Mouse (Mus musculus) forebrain, embryonic 13.5 days (tissue): ENCODE data around the gene B3gntl1. TPM values are rescaled to one million over a fixed set of nuclear protein-coding genes. Genes with fewer than 3 reads are reported as not detected.
A peak's percentile ranks its signal among the peaks of the same experiment; 100 is the strongest.
"Not testable (repeated sequence)": the region's sequence is repeated elsewhere in the genome, so short reads cannot be mapped to it uniquely, and the experiment has no call there.

ENCODE experiments used
- ATAC-seq: fragments of 200-750 bp; cut with Nextera tagmentation; 2 replicates; pipeline ENCODE4 v1.8.0; 2017
- H3K27ac ChIP-seq: fragments of 300-500 bp; sonication (generic); 2 replicates; pipeline ENCODE4 v1.5.1; 2015; ENCODE audit warnings: inconsistent platforms, mild to moderate bottlenecking, moderate library complexity
- H3K27me3 ChIP-seq: fragments of 300-500 bp; sonication (generic); 2 replicates; pipeline ENCODE4 v1.6.1; 2015; ENCODE audit warnings: mild to moderate bottlenecking, inconsistent platforms
- H3K36me3 ChIP-seq: fragments of 300-500 bp; sonication (generic); 2 replicates; pipeline ENCODE4 v1.6.1; 2015; ENCODE audit warnings: mild to moderate bottlenecking, inconsistent platforms; ENCODE audit not compliant: poor library complexity, severe bottlenecking
- H3K4me1 ChIP-seq: fragments of 300-500 bp; sonication (generic); 2 replicates; pipeline ENCODE4 v1.6.1; 2015; ENCODE audit warnings: inconsistent platforms
- H3K4me2 ChIP-seq: fragments of 300-500 bp; sonication (generic); 2 replicates; pipeline ENCODE4 v1.6.1; 2015; ENCODE audit warnings: inconsistent platforms, mild to moderate bottlenecking, moderate library complexity
- H3K4me3 ChIP-seq: fragments of 300-500 bp; sonication (generic); 2 replicates; pipeline ENCODE4 v1.5.1; 2015; ENCODE audit warnings: mild to moderate bottlenecking, inconsistent platforms
- H3K9ac ChIP-seq: fragments of 300-500 bp; sonication (generic); 2 replicates; pipeline ENCODE4 v1.6.1; 2015; ENCODE audit warnings: mild to moderate bottlenecking, inconsistent platforms
- H3K9me3 ChIP-seq: fragments of 300-500 bp; sonication (generic); replicated peaks from 2 replicates; pipeline ENCODE4 v1.6.1; 2016; ENCODE audit warnings: inconsistent platforms
- WGBS: fragments of 180-500 bp; shearing (Covaris S2); methylation state at CpG from one replicate; pipeline ENCODE4 v1.1.7; 2015; 5-methylcytosine and 5-hydroxymethylcytosine counted together
- polyA plus RNA-seq: library from polyadenylated mRNA; unstranded; fragments of >200 nt; fragmentation: Nextera tagmentation; extraction: Ambion mirVana; gene quantifications from 2 replicates; pipeline ENCODE4 v1.2.1, GENCODE M21; 2015

The B3gntl1 gene
- polyA plus RNA-seq, 1 experiment from 2014 or later: 5.8 TPM

DNA sequence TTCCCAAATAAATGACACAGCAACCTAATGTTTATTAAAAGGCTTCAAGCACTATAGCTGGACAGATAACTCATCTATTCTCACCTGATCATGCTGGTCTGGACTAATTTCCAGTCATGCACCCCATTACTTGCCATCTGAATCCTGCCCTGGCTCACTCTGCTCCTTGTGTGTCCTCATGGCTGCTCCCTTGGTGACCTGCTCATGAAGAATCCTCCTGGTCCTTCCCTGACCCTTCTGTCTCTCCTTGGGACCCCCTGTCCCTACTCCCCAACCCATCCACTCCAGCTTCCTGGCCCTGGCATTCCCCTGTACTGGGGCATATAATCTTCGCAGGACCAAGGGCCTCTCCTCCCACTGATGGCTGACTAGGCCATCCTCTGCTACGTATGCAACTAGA is 3.9 kb upstream of the B3gntl1 start:
- 85% methylated on average over 2 of the region's 2 CpGs for WGBS
- no peak overlapping the region for H3K4me3 ChIP-seq
- no peaks in the 10 kb centered on the region for H3K36me3 ChIP-seq
- H3K27me3 ChIP-seq: no peaks in the 10 kb centered on the region
- no peak for ATAC-seq
- H3K9me3 ChIP-seq: 0 out of 2 replicates have a peak, but pooled peaks cover 5% of the 10 kb centered on the region
- no peak overlapping the region for H3K27ac ChIP-seq
- no peak overlapping the region for H3K4me2 ChIP-seq
- H3K9ac ChIP-seq: no peak overlapping the region
- peaks cover 9% of the 10 kb centered on the region for H3K4me1 ChIP-seq

DNA sequence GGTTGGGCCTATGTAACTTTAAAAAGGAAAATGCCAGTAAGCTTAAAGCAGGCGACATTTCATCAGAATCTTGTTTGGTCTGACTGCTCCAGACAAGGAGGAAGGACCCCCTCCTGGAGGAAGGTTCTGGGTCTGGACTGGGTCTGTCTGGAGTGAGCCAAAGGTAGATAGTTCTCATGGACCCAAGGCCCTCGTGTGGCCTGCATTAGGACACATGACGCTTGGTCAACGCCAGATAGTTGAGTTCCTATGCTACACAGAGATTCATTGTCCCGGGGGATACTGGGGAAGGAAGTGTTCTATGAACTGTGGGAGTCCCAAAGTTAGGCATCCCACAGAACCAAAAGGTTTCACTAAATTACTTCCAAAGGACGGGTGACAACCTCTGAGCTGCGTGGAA is 676 bp upstream of the B3gntl1 start:
- H3K9ac ChIP-seq: peak overlapping the region; percentile 65
- H3K27ac ChIP-seq: peak overlapping the region; percentile 63
- H3K4me3 ChIP-seq: peak overlapping the region; percentile 67
- WGBS: 74% methylated on average over 7 of the region's 7 CpGs
- H3K36me3 ChIP-seq: peaks cover 3% of the 10 kb centered on the region; the same call in 1 of the 2 replicates
- H3K4me2 ChIP-seq: peak overlapping the region; percentile 81
- H3K4me1 ChIP-seq: peaks cover 9% of the 10 kb centered on the region
- H3K9me3 ChIP-seq: 0 out of 2 replicates have a peak, but pooled peaks cover 5% of the 10 kb centered on the region
- no peaks in the 10 kb centered on the region for H3K27me3 ChIP-seq
- peak; percentile 0; the same call in 1 of the 2 replicates for ATAC-seq

DNA sequence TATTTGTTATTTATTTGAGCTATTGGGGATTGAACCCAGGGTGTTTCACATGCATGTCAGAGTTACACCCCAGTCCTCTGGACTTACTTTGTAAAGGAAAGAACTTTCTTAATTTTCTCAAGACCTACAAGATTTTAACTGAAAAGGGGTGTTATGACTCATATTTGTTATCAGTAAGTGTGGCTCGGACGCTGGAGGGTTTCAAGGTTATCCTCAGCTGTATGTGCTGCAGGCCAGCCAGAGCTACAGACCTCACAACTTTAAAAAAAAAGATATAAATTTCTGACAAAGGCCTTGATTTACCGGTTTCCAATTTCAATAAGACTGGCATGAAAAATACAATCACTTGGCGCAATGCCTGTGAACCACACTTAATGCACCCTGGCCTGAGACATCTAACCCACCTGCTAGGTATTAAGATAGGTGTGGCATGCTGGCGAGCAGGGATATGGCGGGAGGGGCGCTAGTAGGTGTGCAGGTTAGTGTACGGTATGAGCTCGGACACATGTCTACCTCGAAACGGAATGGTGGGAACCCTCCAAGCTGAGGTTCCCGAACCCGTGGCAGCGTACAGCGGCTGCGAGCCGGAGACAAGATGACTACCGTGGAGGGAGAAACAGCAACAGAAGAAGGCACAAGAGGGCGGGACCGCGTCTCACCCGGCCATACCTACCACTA is 502 bp downstream of the B3gntl1 start:
- peak; percentile 57; the same call in 1 of the 2 replicates for ATAC-seq
- Histone ChIP-seq H3K27ac (peak overlapping the region; percentile 89), H3K4me2 (peak overlapping the region; percentile 81), H3K4me1 (peaks cover 9% of the 10 kb centered on the region), H3K9ac (peak overlapping the region; percentile 81), H3K9me3 (0 out of 2 replicates have a peak, but pooled peaks cover 5% of the 10 kb centered on the region), H3K27me3 (no peaks in the 10 kb centered on the region), H3K36me3 (peaks cover 9% of the 10 kb centered on the region; the same call in 1 of the 2 replicates), H3K4me3 (peak overlapping the region; percentile 67)
- 4% methylated on average over 22 of the region's 22 CpGs for WGBS

DNA sequence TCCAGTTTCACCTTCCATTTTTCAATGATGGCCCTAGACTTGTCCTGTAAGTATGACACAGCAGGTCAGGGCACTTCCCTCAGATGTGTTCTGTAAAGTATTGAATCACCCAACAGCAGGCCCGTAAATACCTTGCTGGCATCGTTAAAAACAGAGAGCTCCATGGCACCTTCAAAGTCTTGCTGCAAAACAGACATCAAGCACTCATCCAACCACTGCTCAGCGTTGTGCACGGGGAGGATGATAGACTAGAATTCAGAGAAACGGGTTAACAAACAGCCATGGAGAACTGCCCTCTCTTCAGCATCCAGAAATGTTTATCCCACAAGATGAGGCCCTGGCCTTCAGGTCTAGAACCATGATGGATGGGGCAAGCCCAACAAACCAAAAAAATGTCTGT is 2.0 kb downstream of the B3gntl1 start:
- Histone ChIP-seq H3K36me3 (peaks cover 9% of the 10 kb centered on the region; the same call in 1 of the 2 replicates), H3K4me1 (peaks cover 9% of the 10 kb centered on the region), H3K27me3 (no peaks in the 10 kb centered on the region), H3K9me3 (0 out of 2 replicates have a peak, but pooled peaks cover 2% of the 10 kb centered on the region), H3K27ac (no peak overlapping the region), H3K9ac (no peak overlapping the region), H3K4me2 (no peak overlapping the region), H3K4me3 (no peak overlapping the region)
- WGBS: 94% methylated on average over 5 of the region's 5 CpGs
- ATAC-seq: no peak

DNA sequence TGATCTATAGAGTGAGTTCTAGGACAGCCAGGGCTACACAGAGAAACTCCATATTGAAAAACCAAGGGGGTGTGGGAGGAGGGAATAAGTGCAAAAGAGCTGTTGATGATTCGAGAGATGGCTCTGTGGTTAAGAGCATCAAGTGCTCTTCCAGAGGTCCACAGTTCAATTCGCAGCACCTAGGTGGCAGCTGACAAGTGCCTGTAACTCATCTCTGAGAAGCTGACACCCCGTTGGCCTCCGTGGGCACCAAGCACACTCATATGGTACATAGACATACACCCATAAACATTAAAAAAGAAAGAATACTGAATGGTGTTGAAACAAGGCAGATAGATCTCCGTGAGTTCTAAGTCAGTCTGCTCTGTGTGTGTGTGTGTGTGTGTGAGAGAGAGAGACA is 4.2 kb downstream of the B3gntl1 start:
- ATAC-seq: no peak
- Histone ChIP-seq H3K4me2 (no peak overlapping the region), H3K9ac (no peak overlapping the region), H3K4me3 (no peak overlapping the region), H3K27me3 (no peaks in the 10 kb centered on the region), H3K9me3 (no peaks in the 10 kb centered on the region), H3K27ac (no peak overlapping the region), H3K4me1 (peaks cover 9% of the 10 kb centered on the region), H3K36me3 (peaks cover 12% of the 10 kb centered on the region; the same call in 1 of the 2 replicates)
- WGBS: 93% methylated on average over 5 of the region's 5 CpGs

DNA sequence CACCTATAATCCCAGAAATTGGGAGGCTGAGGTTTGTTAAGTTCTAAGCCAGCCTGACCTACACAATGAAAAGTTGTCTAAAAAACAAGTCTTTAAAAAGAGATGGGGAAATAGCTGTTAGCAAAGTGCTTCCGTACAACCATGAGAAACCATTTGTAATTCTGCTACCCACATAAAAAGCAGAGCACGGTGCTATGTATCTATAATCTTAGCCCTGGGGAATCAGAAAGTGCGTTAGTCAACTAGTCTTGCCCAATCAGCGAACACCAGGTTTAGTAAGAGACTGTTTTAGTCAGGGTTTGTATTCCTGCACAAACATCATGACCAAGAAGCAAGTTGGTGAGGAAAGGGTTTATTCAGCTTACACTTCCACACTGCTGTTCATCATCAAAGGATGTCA is 5.4 kb downstream of the B3gntl1 start:
- no peak overlapping the region for H3K9ac ChIP-seq
- peaks cover 12% of the 10 kb centered on the region; the same call in 1 of the 2 replicates for H3K36me3 ChIP-seq
- H3K4me2 ChIP-seq: no peak overlapping the region
- no peaks in the 10 kb centered on the region for H3K27me3 ChIP-seq
- no peak for ATAC-seq
- H3K9me3 ChIP-seq: no peaks in the 10 kb centered on the region
- peaks cover 6% of the 10 kb centered on the region for H3K4me1 ChIP-seq
- H3K4me3 ChIP-seq: no peak overlapping the region
- H3K27ac ChIP-seq: no peak overlapping the region
- WGBS: 93% methylated on average over 4 of the region's 4 CpGs

DNA sequence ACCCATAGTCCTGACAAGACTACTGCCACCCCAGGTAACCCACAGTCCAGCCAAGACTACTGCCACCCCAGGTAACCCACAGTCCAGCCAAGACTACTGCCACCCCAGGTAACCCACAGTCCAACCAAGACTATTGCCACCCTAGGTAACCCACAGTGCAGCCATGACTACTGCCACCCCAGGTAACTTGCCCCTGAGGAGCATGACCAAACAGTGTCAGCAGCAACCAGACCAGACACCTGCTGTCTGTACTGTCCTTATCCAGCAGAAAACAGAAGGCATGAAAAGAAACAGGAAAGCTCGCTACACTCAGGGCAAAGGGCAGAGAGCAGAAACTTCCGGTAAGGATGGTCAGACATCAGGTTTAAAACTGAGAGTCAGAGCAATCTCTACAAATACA is 11.8 kb downstream of the B3gntl1 start:
- Histone ChIP-seq H3K27me3 (no peaks in the 10 kb centered on the region), H3K4me2 (no peak overlapping the region), H3K9me3 (no peaks in the 10 kb centered on the region), H3K36me3 (peaks cover 3% of the 10 kb centered on the region; the same call in 1 of the 2 replicates), H3K4me3 (no peak overlapping the region), H3K9ac (no peak overlapping the region), H3K27ac (no peak overlapping the region), H3K4me1 (no peaks in the 10 kb centered on the region)
- ATAC-seq: no peak
- WGBS: 92% methylated on average over 2 of the region's 2 CpGs

DNA sequence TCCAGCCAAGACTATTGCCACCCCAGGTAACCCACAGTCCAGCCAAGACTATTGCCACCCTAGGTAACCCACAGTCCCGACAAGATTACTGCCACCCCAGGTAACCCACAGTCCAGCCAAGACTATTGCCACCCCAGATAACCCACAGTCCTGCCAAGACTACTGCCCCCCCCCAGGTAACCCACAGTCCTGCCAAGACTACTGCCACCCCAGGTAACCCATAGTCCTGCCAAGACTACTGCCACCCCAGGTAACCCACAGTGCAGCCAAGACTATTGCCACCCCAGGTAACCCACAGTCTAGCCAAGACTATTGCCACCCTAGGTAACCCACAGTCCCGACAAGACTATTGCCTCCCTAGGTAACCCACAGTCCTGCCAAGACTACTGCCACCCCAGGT is 12.3 kb downstream of the B3gntl1 start:
- not testable (repeated sequence) for H3K9me3 ChIP-seq, ATAC-seq, H3K27me3 ChIP-seq, H3K27ac ChIP-seq, H3K9ac ChIP-seq, H3K4me2 ChIP-seq, H3K4me3 ChIP-seq, H3K4me1 ChIP-seq, H3K36me3 ChIP-seq
- WGBS: 100% methylated on average over 2 of the region's 2 CpGs

DNA sequence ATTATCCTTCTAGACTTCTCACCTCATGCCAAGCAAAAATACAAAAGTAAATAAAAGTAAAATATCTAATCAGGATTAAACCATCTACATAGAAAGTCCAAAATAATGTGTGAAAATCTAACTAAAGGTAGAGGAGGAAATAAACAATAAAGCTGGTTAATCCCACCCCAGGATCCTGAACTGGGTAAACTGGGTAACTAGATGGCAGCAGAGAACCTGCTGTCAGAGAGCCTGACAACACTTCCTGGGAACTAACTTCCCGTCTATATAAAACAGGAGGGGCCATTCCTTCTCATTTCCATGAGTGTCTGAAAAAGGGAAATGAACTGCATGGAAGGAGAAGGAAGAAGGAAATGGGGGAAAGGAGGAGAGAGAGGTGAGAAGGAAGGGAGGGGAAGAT is 14.8 kb downstream of the B3gntl1 start:
- H3K9me3 ChIP-seq: no peaks in the 10 kb centered on the region
- H3K36me3 ChIP-seq: no peaks in the 10 kb centered on the region
- no peaks in the 10 kb centered on the region for H3K4me1 ChIP-seq
- H3K9ac ChIP-seq: no peak overlapping the region
- H3K4me3 ChIP-seq: no peak overlapping the region
- H3K27ac ChIP-seq: no peak overlapping the region
- H3K4me2 ChIP-seq: no peak overlapping the region
- WGBS: 43% methylated on average over 1 of the region's 1 CpGs
- H3K27me3 ChIP-seq: no peaks in the 10 kb centered on the region
- ATAC-seq: no peak

DNA sequence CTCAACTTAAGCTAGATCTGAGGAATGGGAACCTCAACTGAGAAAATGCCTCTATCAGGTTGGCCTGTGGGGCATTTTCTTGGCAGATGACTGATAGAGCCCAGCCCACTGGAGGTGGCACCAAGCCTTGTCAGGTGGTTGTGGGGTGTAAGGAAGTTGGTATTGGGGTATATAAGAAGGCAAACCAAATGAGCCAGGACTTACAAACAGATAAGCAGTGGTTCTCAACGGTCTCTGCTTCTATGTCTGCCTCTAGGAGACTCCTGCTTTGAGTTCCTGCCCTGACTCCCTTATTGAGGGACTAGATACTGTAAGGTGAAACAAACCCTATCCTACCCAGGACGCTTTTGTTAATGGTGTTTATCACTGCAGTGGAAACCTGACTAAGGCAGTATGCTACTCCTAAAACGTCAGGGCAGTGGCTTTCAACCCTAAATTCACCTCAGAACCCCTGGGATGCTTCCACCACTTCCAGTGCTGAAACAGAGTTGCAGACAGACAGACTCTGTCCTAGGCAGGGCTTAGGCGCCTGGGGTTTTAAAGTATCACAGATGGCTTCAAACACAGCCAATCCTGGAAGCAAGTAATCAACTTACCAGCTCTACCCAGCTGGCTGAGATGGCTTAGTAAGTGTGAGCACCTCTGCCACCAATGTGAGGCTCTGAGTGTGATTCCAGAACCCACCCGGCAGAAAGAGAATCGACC is 17.0 kb downstream of the B3gntl1 start:
- Histone ChIP-seq H3K4me2 (no peak overlapping the region), H3K9ac (no peak overlapping the region), H3K27me3 (no peaks in the 10 kb centered on the region), H3K27ac (no peak overlapping the region), H3K9me3 (no peaks in the 10 kb centered on the region), H3K4me3 (no peak overlapping the region), H3K36me3 (no peaks in the 10 kb centered on the region), H3K4me1 (no peaks in the 10 kb centered on the region)
- WGBS: 86% methylated on average over 6 of the region's 6 CpGs
- no peak for ATAC-seq

DNA sequence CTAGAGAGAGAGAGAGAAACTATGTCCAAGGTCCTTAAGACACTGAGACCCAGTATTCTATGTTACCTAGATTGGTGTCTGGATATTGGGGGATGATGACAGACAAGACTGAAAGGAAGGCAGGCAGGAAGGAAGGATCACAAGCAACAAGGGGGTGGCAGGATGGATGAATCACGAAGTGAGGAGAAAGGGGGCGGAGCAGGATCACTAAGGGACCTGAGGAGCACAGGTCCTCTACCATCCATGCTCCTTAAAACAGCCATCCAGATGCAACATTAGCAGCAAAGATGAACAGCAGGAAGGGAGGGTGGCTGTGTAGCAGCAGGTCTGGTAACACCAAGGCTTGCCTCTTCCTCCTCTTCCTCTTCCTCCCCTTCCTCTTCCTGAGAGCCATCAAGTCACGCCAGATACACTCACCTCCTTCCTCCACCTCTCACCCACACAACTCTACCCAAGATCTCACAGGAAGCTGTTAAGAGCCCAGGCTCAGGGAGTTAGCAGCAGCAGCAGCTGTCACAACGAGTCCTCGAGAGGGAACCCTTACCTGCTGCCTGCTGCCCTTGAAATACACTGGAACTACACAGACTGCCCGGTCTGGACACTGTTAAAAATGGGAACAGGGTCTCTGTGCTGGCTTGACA is 17.7 kb downstream of the B3gntl1 start:
- Histone ChIP-seq H3K9me3 (no peaks in the 10 kb centered on the region), H3K27ac (no peak overlapping the region), H3K4me3 (no peak overlapping the region), H3K27me3 (no peaks in the 10 kb centered on the region), H3K36me3 (0 out of 2 replicates have a peak, but pooled peaks cover under 1% of the 10 kb centered on the region), H3K9ac (no peak overlapping the region), H3K4me1 (no peaks in the 10 kb centered on the region), H3K4me2 (no peak overlapping the region)
- 86% methylated on average over 6 of the region's 6 CpGs for WGBS
- no peak for ATAC-seq

DNA sequence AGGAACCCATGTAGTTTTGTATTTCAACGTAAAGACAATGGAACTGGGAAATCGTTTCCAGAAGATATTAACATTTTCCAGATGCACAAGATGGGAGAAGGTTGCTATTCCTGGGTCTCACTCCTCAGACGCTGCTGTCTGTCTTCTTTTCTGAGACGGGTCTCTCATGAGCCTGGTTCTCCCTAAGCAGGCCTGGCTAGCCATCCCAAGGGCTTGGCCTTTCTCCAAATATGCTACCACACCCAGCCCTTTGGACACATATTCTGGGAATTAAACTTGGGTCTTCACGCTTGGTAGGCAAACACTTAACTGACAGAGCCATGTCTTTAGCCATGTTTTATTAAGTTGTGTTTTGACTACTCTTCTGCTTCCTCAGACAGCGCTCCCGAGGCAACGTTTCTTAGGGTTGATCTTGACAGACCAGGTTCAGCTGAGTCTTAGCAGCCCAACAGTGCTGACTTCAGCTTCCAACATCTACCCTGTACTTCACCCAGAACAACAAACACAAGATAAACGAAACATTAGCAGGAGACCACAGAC is 18.5 kb downstream of the B3gntl1 start:
- H3K9me3 ChIP-seq: no peaks in the 10 kb centered on the region
- H3K4me3 ChIP-seq: no peak overlapping the region
- H3K4me2 ChIP-seq: no peak overlapping the region
- no peak for ATAC-seq
- no peak overlapping the region for H3K9ac ChIP-seq
- WGBS: 88% methylated on average over 9 of the region's 9 CpGs
- no peak overlapping the region for H3K27ac ChIP-seq
- no peaks in the 10 kb centered on the region for H3K27me3 ChIP-seq
- H3K4me1 ChIP-seq: no peaks in the 10 kb centered on the region
- peaks cover 6% of the 10 kb centered on the region; the same call in 1 of the 2 replicates for H3K36me3 ChIP-seq
